Mouse (Mus musculus): ENCODE measurements around the gene Ddb2.

Ddb2 gene

DNA sequence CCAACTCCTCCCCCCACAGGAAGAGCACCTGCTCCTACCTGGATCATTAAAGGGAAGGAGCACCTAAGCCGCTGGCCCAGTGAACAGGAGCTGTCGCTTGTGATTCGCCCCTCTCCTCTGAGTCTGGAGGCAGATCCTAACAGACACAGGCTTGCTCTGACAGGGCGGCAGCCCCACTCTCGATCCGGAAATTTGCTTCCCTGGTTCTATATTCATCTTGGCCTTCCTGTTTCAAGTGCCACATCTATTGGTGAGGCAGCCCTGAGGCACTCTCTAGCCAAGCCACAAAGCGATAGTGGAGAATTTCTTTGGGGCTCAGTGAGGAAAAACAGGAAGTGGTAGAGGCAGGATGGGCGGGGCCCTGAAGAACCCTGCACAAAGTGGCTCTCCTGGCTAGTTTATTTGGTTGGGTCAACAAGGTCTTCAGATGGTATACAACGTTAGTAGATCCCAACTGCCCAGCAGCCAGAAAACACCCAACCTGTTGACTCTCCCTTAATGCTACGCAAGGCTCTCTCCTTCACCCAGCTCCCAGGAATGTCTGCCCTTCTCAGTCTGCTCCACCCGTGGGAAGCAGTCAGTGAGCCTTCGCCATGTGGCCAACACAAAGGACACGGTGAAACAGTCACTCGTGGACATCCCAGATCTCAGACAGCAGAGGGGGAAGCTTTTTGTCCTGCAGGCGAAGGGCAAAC, 52.9 kb downstream of the Ddb2 start, which contains the start of gene Madd:
Madd (minus strand) TSS at position 127 of the 695 bp plus-strand sequence.
- no peak for DNase-seq

DNA sequence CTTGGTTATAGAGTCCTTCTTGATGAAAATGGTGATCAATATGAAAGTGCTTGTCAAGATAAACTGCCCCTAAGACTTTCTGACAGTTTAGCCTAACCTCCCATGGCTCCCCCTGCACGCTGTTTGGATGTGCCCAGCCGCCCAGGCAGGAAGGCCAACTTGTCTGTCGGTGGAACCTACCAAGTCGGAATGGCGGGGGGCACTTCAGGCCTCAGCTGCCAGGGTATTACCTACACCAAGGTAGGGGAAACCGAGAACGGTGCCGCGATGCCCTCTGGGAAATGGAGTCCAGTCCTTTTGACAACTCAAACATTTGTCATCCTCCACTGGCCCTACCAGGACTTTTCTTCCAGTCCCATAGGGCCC, 53.7 kb downstream of the Ddb2 start:
- peak; percentile 98 to 100 for DNase-seq

DNA sequence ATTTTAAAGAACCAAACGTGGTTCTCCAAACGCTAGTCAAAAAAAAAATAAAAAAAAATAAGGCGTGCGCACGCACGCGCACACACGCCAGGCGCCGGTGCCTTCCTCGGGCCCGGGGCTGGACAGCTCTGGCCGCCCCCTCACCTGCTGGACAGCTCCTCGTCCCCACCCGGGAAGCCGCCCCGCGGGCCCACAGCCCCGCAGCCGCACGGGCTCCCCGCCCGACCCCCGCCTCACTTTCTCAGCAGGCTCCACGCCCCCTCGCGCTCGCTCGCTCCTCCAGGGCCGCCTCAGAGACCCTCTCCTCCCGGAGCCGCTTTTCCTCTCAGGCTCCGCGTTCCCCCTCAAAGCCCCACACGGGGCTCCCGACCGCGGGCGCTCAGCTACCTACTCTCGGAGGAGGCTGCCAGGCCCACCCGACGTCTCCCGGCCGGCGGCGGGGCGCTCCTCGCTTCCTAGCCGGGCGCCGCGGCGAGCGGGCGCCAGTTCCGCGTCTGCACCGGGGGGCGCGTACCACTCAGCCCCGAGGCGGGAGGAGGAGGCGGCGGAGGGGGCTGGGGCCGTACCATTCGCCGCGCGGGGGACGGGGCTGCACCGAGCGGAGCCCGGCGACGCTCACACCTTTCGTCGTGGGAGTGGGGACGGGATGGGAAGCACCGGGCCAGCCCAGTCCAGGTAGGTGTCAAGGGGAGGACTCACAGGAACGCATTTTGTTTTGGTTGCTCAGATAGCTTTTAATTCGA, 54.2 kb downstream of the Ddb2 start:
- peak; percentile 91 to 93 for DNase-seq

DNA sequence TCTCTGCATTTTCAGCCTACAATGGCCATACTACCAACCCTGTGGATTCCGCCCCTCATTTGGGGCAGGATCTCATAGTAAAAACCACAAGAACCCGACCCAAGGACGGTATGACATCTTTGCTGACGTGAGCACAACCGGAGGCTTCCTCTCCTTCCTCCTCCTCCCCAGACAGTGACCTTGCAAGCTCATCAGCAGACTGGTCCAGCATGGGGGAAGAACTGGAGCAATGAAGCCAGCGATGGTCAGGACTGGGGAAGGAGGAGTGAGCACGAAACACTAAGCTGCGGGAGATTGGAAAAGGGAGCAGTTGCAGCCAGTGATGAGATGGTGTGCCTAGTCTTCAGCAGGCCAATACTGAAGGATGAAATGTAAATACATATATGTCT, 54.8 kb downstream of the Ddb2 start:
- peak; percentile 67 to 71 for DNase-seq

DNA sequence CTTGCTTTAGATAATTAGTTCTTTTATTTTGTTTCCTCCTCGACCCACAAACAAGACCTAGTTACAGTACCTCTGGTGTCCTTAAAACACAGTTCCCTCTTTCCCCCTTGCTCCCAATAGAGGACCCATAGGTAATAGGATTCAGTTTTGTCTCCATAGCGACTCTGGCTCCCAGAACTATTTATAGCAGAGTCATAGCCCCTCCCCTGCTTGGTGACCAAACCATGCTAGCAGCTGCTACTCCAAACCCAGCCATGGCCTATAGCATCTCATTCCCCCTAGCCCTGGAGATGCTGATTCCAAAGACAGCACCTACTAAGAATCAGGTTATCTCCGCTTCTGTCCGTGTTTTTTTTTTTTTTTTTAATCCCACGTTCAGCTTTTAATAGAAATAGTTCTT, 56.1 kb downstream of the Ddb2 start:
- DNase-seq: peak; percentile 51 to 71

DNA sequence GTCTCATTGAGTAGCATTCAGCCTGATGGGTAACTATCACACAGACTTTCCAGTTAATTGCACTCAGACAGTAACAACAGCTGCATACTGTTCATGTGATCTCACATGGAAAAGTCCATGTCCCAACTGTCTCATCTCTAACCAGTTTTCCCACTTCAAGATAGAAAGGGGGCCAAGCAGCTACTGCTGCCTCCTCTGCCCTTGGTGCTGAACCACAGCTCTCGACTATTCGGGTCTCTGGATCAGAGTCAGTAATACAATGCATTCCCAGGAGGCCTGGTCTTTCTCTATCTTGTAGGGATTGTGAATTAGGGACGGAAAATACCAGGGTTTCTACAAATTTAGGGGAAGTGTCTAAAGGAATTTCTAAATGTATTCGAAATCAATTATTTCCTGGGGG, 57.0 kb downstream of the Ddb2 start:
- no peak for DNase-seq

DNA sequence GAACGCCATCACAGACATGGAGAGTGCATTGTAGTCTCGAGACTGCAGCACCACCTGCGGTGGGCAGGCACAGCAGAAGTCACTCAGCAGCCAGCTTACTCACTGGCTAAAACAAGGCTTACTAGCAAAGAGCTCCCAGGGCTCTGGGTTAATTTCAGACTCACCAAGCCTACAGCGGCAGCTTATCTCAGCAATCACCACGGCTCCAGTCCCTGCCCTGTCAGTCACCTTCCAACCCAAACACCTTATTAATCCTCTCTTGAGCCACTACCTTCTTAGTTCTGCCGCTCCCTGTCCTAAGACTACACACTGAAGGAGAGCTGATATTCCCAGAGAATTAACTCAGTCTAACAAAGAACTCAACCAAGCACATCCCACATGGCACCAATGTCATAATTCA, 60.5 kb downstream of the Ddb2 start:
- DNase-seq: no peak

DNA sequence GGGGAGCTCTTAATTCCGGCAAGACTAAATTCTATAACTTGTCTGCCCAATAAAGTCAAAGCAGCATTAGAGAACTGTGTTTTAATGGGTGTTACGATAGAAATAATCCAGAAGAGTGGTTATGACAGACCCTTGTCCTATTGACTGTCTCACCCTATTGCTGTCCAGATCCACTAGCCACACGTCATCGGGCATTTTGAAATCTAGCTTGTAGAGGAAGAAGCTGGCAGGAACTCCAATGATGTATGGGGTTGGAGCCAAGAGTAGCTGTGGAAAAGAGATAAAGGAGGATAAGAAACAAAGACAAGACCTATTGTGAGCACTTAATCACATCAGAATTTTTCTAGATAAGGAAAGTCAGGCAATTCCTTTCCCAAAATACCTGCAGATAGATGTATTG, 61.3 kb downstream of the Ddb2 start:
- DNase-seq: no peak

DNA sequence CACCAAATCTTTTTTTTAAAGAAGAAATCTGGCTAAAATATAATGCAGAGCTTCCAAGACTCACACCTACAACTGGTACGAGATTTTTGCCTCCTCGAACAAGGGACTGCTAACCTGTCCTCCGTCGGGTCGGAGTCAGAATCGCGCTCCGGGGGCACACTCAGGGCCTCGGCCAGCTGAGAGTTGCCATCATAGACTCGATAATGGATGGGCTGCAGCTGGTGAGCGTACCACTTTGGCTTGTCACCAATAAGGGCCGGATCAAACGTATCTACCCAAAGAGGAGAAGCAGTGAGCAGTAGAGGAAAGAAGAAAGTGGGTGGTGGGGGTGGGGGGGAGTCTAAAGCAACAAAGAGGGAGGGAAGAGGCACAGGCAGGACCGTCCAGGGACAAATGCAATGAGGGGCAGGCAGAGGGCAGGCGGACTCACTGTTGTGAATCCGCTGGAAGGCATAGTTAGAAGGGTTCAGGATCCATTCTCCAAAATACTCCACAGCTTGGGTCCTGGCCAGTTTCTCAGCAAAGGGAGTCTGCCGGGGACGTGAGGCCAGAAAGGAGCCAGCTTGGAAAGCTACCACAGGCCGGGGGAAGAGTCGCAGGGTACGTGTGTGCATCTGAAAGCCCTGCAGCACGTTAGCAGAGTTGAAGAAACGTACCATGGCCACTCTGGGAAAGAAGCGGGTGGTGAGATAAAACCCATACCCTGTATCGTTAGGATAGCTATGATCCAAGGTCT, 67.0 kb downstream of the Ddb2 start:
- DNase-seq: peak in 1 of 2 experiments; percentile 41

DNA sequence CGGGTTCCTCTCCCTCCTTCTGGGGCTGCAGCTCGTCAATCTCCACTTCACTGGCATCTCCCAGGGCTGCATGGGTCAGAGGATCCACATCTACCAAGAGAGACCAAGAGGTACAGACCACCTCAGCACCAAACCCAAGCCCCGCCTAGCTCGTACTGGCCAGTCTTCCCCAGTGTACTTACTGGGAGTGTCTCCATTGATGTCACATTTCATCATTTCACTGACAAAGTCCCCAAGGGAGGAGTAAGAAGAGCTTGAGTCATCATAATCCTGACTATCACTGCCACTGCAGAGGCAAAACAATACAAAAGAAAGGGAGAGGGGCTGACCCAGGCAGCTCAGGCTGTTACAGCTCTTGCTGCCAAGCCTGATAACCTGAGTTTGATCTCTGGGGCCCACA, 69.2 kb downstream of the Ddb2 start:
- DNase-seq: no peak

DNA sequence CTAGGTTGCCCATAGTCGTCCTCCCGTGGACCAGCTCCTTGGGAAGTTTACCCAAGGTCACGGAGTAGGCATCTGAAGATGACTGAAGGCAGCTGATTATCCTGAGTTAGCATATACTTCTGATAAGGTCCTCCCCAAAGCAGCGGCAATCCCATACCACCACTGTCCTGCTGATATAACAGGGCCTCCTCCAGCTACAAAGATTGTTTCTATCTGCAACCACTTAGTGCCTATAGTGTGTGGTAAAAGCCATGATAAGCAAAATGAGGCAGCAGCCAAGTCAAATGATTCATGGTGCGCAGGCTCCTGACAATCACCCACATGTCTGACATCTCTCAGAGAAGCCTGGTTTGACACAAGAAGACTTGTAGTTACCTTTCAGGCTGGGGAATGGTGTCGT, 71.8 kb downstream of the Ddb2 start:
- DNase-seq: no peak

DNA sequence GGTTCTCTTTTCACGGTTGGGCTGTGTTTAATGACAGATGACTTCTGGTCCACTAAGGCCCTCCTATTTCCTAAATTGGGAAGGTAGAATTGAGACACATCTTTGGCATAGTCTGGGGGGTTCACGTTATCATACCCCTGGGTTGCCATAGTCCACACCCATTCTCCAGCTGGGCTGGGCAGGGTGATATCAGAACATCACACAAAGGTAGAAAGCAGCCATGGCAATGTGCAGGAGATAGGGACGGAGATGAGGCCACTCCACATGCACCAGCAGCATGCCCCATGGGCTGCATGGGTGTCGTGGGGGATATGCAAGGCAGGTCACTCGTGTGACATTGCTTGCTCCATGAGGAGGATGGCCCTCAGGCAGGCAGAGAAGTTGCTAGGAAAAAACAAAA, 73.2 kb downstream of the Ddb2 start:
- DNase-seq: no peak

DNA sequence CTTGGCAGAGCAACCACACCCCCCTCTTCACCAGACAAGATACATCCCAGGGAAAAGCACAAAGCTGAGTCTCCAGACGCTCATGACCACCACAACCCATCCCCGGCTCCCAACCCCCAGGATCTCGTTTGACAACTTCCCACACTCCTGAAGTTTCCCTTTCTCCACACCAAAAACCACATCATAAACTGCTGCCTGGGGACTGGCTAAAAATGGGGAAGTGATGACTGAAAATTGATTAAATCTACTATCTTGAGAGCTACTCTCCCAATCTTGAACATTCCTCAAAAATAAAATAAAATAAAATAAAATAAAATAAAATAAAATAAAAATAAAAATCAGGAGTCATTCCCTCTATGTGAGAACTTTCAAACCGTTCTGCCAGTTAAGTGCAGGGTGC, 73.8 kb downstream of the Ddb2 start:
- DNase-seq: no peak
